Mouse (Mus musculus) CH12.LX (cell line): ENCODE measurements around the gene Per1. TPM values are rescaled to one million over a fixed set of nuclear protein-coding genes. Genes with fewer than 3 reads are reported as not detected.
A peak's percentile ranks its signal among the peaks of the same experiment; 100 is the strongest.

Source experiments
- DNase-seq: peaks from one replicate; pipeline ENCODE4 v3.0.0-alpha.2; 2013; ENCODE audit errors: extremely low read depth
- H3K27ac ChIP-seq: 2 replicates; pipeline ENCODE4 v1.5.1; 2012; ENCODE audit warnings: low read depth, mild to moderate bottlenecking, control low read depth, moderate library complexity; ENCODE audit not compliant: insufficient read depth
- H3K27me3 ChIP-seq: replicated peaks from 2 replicates; pipeline ENCODE3; 2012; ENCODE audit warnings: inconsistent platforms
- H3K36me3 ChIP-seq, 2 experiments: replicated peaks in 1 of 2; 2 replicates each; pipeline versions ENCODE3 to v1.6.1; 2012; ENCODE audit warnings: inconsistent platforms in 1 of 2, low read length in 1 of 2, mild to moderate bottlenecking in 1 of 2, mixed read lengths in 1 of 2, moderate library complexity in 1 of 2; ENCODE audit not compliant: control insufficient read depth in 1 of 2, insufficient read depth in 1 of 2
- H3K4me1 ChIP-seq, 2 experiments: 2 replicates each; pipeline ENCODE4 v1.6.1; 2012; ENCODE audit warnings: inconsistent platforms in 1 of 2, moderate library complexity in 1 of 2; ENCODE audit not compliant: insufficient read depth in 2 of 2, control insufficient read depth in 1 of 2
- H3K4me2 ChIP-seq: 2 replicates; pipeline ENCODE4 v1.6.1; 2012; ENCODE audit warnings: low read depth, mild to moderate bottlenecking, control low read depth; ENCODE audit not compliant: poor library complexity, insufficient read depth, severe bottlenecking
- H3K4me3 ChIP-seq, 3 experiments: fragments of 150-350 bp in 1 of 3; sonication (generic) in 1 of 3; replicated peaks in 1 of 3; 2 replicates each; pipeline versions ENCODE3 to v1.5.1; 2011 to 2012; ENCODE audit warnings: low read depth in 2 of 3, low read length in 2 of 3, mild to moderate bottlenecking in 2 of 3, moderate library complexity in 2 of 3, control low read depth in 1 of 3, improper control_type of control experiment in 1 of 3, inconsistent platforms in 1 of 3, mixed read lengths in 1 of 3; ENCODE audit not compliant: poor library complexity in 1 of 3
- H3K79me2 ChIP-seq: replicated peaks from 2 replicates; pipeline ENCODE4 v1.6.1; 2012; ENCODE audit warnings: mild to moderate bottlenecking, moderate library complexity; ENCODE audit not compliant: control insufficient read depth, poor library complexity, insufficient read depth, severe bottlenecking; ENCODE audit errors: extremely low read depth
- H3K9ac ChIP-seq: 2 replicates; pipeline ENCODE4 v1.6.1; 2012; ENCODE audit warnings: low read depth, mild to moderate bottlenecking, control low read depth, moderate library complexity; ENCODE audit not compliant: insufficient read depth
- H3K9me3 ChIP-seq: replicated peaks from 2 replicates; pipeline ENCODE3; 2012; ENCODE audit warnings: low read length, inconsistent platforms, mixed read lengths
- BHLHE40 ChIP-seq: IDR thresholded peaks from 2 replicates; pipeline ENCODE4 v1.6.1; 2011; ENCODE audit warnings: mild to moderate bottlenecking, low read depth, low read length, improper control_type of control experiment
- CHD2 ChIP-seq: IDR thresholded peaks from 2 replicates; pipeline ENCODE4 v1.6.1; 2011; ENCODE audit warnings: low read length, improper control_type of control experiment
- CTCF ChIP-seq, 2 experiments: IDR thresholded peaks in 1 of 2; conservative IDR thresholded peaks in 1 of 2; 2 replicates each; pipeline ENCODE4 v1.5.1; 2011 to 2012; ENCODE audit warnings: low read depth in 2 of 2, low read length in 2 of 2, improper control_type of control experiment in 1 of 2, inconsistent platforms in 1 of 2, mild to moderate bottlenecking in 1 of 2, moderate library complexity in 1 of 2
- EP300 ChIP-seq: IDR thresholded peaks from 2 replicates; pipeline ENCODE4 v1.6.1; 2011; ENCODE audit warnings: low read length, improper control_type of control experiment
- GABPA ChIP-seq: IDR thresholded peaks from 2 replicates; pipeline ENCODE4 v1.6.1; 2012; ENCODE audit warnings: low read depth, low read length, improper control_type of control experiment, inconsistent platforms; ENCODE audit not compliant: insufficient replicate concordance
- HCFC1 ChIP-seq: IDR thresholded peaks from 2 replicates; pipeline ENCODE4 v1.6.1; 2012; ENCODE audit warnings: low read depth, mild to moderate bottlenecking, inconsistent platforms, low read length, improper control_type of control experiment
- IRF4 ChIP-seq: IDR thresholded peaks from 2 replicates; pipeline ENCODE4 v1.6.1; 2014; ENCODE audit warnings: low read depth, mild to moderate bottlenecking, inconsistent platforms, low read length, improper control_type of control experiment
- JUN ChIP-seq: IDR thresholded peaks from 2 replicates; pipeline ENCODE4 v1.6.1; 2011; ENCODE audit warnings: low read depth, mild to moderate bottlenecking, low read length, improper control_type of control experiment, moderate library complexity; ENCODE audit not compliant: insufficient read depth
- MAZ ChIP-seq: IDR thresholded peaks from 2 replicates; pipeline ENCODE4 v1.6.1; 2012; ENCODE audit warnings: low read depth, mild to moderate bottlenecking, inconsistent platforms, low read length, improper control_type of control experiment, moderate library complexity
- NRF1 ChIP-seq: IDR thresholded peaks from 2 replicates; pipeline ENCODE4 v1.6.1; 2014; ENCODE audit warnings: low read depth, mild to moderate bottlenecking, inconsistent platforms, low read length, improper control_type of control experiment, moderate library complexity
- PAX5 ChIP-seq: IDR thresholded peaks from 2 replicates; pipeline ENCODE4 v1.6.1; 2012; ENCODE audit warnings: low read length, inconsistent platforms, mixed read lengths
- POLR2A ChIP-seq: IDR thresholded peaks from 2 replicates; pipeline ENCODE4 v1.6.1; 2011; ENCODE audit warnings: low read depth, mild to moderate bottlenecking, improper control_type of control experiment, low read length
- POLR2AphosphoS2 ChIP-seq: IDR thresholded peaks from 2 replicates; pipeline ENCODE4 v1.6.1; 2011; ENCODE audit warnings: low read depth, low read length, improper control_type of control experiment
- RAD21 ChIP-seq: IDR thresholded peaks from 2 replicates; pipeline ENCODE4 v1.6.1; 2011; ENCODE audit warnings: low read depth, mild to moderate bottlenecking, low read length, improper control_type of control experiment, moderate library complexity
- SMC3 ChIP-seq: IDR thresholded peaks from 2 replicates; pipeline ENCODE4 v1.6.1; 2011; ENCODE audit warnings: low read depth, low read length, improper control_type of control experiment
- TBP ChIP-seq: conservative IDR thresholded peaks from 2 replicates; pipeline ENCODE4 v1.6.1; 2011; ENCODE audit warnings: low read depth, low read length, improper control_type of control experiment
- TCF12 ChIP-seq: IDR thresholded peaks from 2 replicates; pipeline ENCODE4 v1.6.1; 2014; ENCODE audit warnings: low read depth, mild to moderate bottlenecking, inconsistent platforms, low read length, improper control_type of control experiment
- UBTF ChIP-seq: IDR thresholded peaks from 2 replicates; pipeline ENCODE4 v1.6.1; 2012; ENCODE audit warnings: low read depth, mild to moderate bottlenecking, inconsistent platforms, low read length, improper control_type of control experiment, moderate library complexity
- USF2 ChIP-seq: conservative IDR thresholded peaks from 2 replicates; pipeline ENCODE4 v1.6.1; 2011; ENCODE audit warnings: low read depth, low read length, improper control_type of control experiment
- ZC3H11A ChIP-seq: IDR thresholded peaks from 2 replicates; pipeline ENCODE4 v1.6.1; 2012; ENCODE audit warnings: low read depth, mild to moderate bottlenecking, inconsistent platforms, low read length, improper control_type of control experiment
- ZKSCAN1 ChIP-seq: IDR thresholded peaks from 2 replicates; pipeline ENCODE4 v1.6.1; 2012; ENCODE audit warnings: low read depth, inconsistent platforms, low read length, improper control_type of control experiment, borderline replicate concordance
- ZMIZ1 ChIP-seq: IDR thresholded peaks from 2 replicates; pipeline ENCODE4 v1.6.1; 2012; ENCODE audit warnings: low read depth, mild to moderate bottlenecking, inconsistent platforms, low read length, improper control_type of control experiment
- dilution Hi-C: fragments of 300-500 bp; cut with MboI; formaldehyde crosslinking; loops from 2 replicates; pipeline ENCODE4 v1.14.3; 2020; ENCODE audit warnings: low sequenced_read_pairs; ENCODE audit not compliant: extremely low pct_unique_long_range_greater_than_20kb, extremely low pct_ligation_motif_present
- in situ Hi-C: fragments of 300-500 bp; cut with MboI; formaldehyde crosslinking; loops from 3 replicates; pipeline ENCODE4 v1.14.3; 2019; ENCODE audit warnings: low sequenced_read_pairs, low pct_ligation_motif_present, low pct_unique_long_range_greater_than_20kb, mixed read lengths
- polyA plus RNA-seq: library from polyadenylated mRNA; unstranded; fragments of >175 nt; gene quantifications from 2 replicates; pipeline ENCODE4 v1.2.1, GENCODE M21; 2012; ENCODE audit warnings: low read depth; ENCODE audit not compliant: insufficient read length
- total RNA-seq, 2 experiments: library from RNA; depleted of rRNA; stranded (reverse); fragments of 300-350 nt in 1 of 2; fragments of >200 nt in 1 of 2; gene quantifications; 2 replicates each; pipeline ENCODE4 v1.2.3; 2012 to 2014

Gene Per1
- total and polyA plus RNA-seq, 3 experiments: 2.8 to 38.3 (median 11.8) TPM

DNA sequence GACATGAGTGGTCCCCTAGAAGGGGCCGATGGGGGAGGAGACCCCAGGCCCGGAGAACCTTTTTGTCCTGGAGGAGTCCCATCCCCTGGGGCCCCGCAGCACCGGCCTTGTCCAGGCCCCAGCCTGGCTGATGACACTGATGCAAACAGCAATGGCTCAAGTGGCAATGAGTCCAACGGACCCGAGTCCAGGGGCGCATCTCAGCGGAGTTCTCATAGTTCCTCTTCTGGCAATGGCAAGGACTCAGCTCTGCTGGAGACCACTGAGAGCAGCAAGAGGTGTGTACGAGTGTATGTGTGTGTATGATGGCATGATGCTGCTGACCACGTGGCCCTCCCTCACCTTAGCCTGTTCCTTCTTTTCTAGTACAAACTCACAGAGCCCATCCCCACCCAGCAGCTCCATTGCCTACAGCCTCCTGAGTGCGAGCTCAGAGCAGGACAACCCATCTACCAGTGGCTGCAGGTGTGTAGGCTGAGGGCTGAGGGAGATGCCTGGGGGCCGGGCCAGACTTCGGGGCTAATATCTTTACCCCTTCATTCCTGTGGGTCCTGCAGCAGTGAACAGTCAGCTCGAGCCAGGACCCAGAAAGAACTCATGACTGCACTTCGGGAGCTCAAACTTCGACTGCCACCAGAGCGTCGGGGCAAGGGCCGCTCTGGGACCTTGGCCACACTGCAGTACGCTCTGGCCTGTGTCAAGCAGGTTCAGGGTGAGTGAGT, 5.8 kb downstream of the Per1 start (continued):
- TF ChIP-seq IRF4: no peak
- TF ChIP-seq JUN: no peak

DNA sequence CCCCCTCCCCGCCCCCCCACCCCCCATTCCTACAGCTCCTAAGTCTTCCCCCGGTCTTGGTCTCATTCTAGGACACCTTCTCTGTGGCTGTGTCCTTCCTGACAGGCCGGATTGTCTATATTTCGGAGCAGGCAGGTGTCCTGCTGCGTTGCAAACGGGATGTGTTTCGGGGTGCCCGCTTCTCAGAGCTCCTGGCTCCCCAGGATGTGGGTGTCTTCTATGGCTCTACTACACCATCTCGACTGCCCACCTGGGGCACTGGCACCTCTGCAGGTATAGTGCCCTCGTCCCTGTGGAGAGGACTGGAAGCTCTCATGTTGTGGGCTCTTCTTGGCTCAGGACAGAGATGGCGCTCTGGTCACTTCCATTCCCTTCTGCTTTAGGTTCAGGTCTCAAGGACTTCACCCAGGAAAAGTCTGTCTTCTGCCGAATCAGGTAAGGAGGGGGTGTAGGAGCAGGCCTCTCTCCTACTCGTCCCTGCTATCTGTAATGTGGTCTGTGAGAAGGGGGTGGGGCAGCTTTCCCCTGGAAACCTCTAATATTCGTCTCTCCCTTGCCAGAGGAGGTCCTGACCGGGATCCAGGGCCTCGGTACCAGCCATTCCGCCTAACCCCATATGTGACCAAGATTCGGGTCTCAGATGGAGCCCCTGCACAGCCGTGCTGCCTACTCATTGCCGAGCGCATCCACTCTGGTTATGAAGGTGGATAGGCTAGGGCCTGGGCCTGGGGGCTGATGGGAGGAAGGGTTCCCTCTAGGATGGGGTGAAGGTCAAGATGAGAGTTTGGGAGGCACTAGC, 6.8 kb downstream of the Per1 start:
- H3K79me2 ChIP-seq: peaks cover 22% of the 10 kb centered on the region
- no peak overlapping the region for H3K4me3 ChIP-seq
- no peaks in the 10 kb centered on the region for H3K9me3 ChIP-seq
- in situ Hi-C loops (no loop called here), dilution Hi-C loops (no loop called here)
- H3K4me2 ChIP-seq: no peak overlapping the region
- H3K27me3 ChIP-seq: peaks cover 2% of the 10 kb centered on the region
- no peak overlapping the region for H3K9ac ChIP-seq
- H3K27ac ChIP-seq: no peak overlapping the region
- H3K4me1 ChIP-seq: peaks cover 20 to 39% of the 10 kb centered on the region in 2 experiments
- no peak for TF ChIP-seq USF2
- H3K36me3 ChIP-seq: peaks cover 60 to 63% of the 10 kb centered on the region in 2 experiments
- DNase-seq: no peak

DNA sequence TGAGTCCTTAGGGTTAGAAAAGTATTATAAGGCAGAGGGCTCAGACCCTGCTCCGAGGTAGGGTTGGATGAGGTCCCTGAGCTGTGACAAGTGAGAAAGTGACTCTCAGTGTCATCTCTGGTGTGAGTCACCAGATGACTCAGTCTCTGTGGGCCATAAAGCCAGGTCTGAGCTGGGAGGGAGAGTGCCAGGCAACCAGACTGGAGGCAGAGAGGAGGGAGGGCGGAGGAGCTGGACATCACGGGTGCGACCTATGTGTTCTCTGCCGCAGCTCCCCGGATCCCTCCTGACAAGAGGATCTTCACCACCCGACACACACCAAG, 7.3 kb downstream of the Per1 start:
- Histone ChIP-seq H3K4me1 (peaks cover 20 to 33% of the 10 kb centered on the region in 2 experiments), H3K4me3 (no peak overlapping the region), H3K27ac (no peak overlapping the region), H3K9ac (no peak overlapping the region), H3K9me3 (no peaks in the 10 kb centered on the region), H3K4me2 (no peak overlapping the region), H3K79me2 (peaks cover 22% of the 10 kb centered on the region), H3K27me3 (no peaks in the 10 kb centered on the region), H3K36me3 (peaks cover 66 to 69% of the 10 kb centered on the region in 2 experiments)
- in situ Hi-C loops (no loop called here), dilution Hi-C loops (no loop called here)
- no peak for DNase-seq
- TF ChIP-seq HCFC1: no peak
- TF ChIP-seq POLR2AphosphoS2: no peak
- no peak for TF ChIP-seq JUN
- TF ChIP-seq POLR2A: 0 out of 2 replicates have a peak, but pooled peaks have one; percentile 9
- TF ChIP-seq EP300: no peak
- no peak for TF ChIP-seq NRF1
- no peak for TF ChIP-seq CTCF (conservative IDR thresholded peaks at IDR 0.05 in 1 of 2, IDR thresholded peaks at IDR 0.05 in 1 of 2; ENCODE audit: low read depth in 2 of 2, low read length in 2 of 2)

DNA sequence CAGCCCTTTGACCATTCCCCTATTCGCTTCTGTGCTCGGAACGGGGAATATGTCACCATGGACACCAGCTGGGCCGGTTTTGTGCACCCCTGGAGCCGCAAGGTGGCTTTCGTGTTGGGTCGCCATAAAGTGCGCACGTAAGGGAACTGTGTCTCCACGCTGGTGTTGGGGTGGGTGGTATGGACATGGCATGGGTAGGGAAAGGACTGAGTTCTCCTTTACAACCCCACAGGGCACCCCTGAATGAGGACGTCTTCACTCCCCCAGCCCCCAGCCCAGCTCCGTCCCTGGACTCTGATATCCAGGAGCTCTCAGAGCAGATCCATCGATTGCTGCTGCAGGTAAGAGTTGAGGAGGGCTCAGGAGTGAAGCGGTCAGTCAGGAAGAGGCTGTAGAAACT, 8.1 kb downstream of the Per1 start:
- peaks cover 17 to 26% of the 10 kb centered on the region in 2 experiments for H3K4me1 ChIP-seq
- H3K9me3 ChIP-seq: no peaks in the 10 kb centered on the region
- no peak overlapping the region for H3K27ac ChIP-seq
- no peak overlapping the region for H3K9ac ChIP-seq
- H3K79me2 ChIP-seq: peaks cover 22% of the 10 kb centered on the region
- in situ Hi-C loops: no loop called here
- no peak overlapping the region for H3K4me3 ChIP-seq
- H3K36me3 ChIP-seq: peaks cover 73 to 76% of the 10 kb centered on the region in 2 experiments
- no peaks in the 10 kb centered on the region for H3K27me3 ChIP-seq
- no peak for DNase-seq
- dilution Hi-C loops: no loop called here
- H3K4me2 ChIP-seq: no peak overlapping the region
- no peak for TF ChIP-seq ZKSCAN1
- no peak for TF ChIP-seq ZC3H11A
- no peak for TF ChIP-seq PAX5
- TF ChIP-seq RAD21: no peak
- TF ChIP-seq POLR2AphosphoS2: no peak
- TF ChIP-seq ZMIZ1: no peak
- no peak for TF ChIP-seq TCF12
- no peak for TF ChIP-seq SMC3
- no peak for TF ChIP-seq MAZ
- TF ChIP-seq CHD2: no peak
- no peak for TF ChIP-seq UBTF
- TF ChIP-seq TBP: no peak
- no peak for TF ChIP-seq POLR2A
- TF ChIP-seq BHLHE40: no peak
- TF ChIP-seq GABPA: no peak
